Mouse (Mus musculus): Measurements from ENCODE around the gene Olfr1256.

The Olfr1256 gene

GRCm38 (mm10) chr2:89841455-89841854, at the start of gene Olfr1256:
TSS of gene Olfr1256 (minus strand) at chr2:89841555.
- DNase-seq (ENCODE audit: low spot score) = no peak

DNA sequence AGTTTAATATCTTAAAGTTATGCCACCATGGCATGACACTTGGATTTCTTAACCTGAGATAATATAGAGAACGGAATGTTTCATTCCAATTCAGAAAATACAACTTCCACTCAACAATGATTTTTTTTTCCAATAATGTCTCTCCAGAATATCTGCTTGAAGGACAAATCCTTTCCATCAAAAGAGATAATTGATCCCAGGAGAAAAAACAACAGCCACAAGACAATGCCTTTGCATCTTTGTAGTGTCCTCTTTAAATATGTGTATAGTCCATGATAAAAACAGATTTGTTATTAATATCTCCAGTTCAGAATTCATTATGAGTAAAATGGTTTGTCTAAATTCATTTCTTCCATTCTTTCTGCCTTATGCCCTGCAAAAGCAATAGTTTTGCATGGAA, 36.8 kb upstream of the Olfr1256 start, which contains the start of gene Olfr1257:
Gene Olfr1257 (plus strand): TSS at position 301 of the 400 bp plus-strand sequence.
- DNase-seq (ENCODE audit: low spot score) = no peak

DNA sequence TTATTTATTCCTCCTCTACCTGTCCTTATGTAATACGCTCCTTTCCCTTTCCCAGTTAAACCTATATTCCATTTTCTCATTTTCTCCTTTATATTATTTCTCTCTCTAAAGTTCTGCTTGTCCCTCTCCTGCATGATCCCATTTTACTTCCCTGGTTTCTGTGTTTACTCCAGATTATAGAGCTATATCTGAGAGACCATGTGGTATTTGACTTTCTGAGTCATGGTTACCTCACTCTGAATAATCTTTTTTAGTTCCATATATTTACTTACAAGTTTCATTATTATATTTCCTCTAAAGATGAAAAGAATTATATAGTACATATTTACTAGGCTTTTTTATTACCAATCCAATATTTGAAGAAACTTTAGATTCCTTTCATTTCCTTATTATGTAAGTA, 7.9 kb upstream of the Olfr1256 start:
- no peak for DNase-seq (ENCODE audit: low spot score)

- DNase-seq (ENCODE audit: low spot score) = no peak
Observed at GRCm38 (mm10) chr2:89848105-89848504, 6.8 kb upstream of the Olfr1256 start, which contains the start of gene Olfr48. TSS of gene Olfr48 (minus strand) at chr2:89848205.

DNA sequence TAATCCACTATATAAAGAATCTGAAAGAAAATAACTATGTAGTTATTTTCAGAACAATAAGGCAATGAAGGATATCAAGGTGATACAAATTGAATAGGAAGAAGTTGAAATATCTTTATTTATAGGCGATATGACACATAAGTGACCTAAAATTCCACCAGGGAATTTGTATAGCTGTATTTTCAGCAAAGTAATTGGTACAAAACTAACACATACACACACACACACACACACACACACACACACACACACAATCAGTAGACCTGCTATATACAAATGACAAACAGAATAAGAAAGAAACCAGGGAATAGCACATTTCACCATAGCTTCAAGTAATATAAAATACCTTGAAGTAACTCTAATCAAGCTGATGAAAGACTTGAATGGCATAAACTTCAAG, 21.1 kb downstream of the Olfr1256 start:
- no peak for DNase-seq (ENCODE audit: low spot score)

- no peak for DNase-seq (ENCODE audit: low spot score)
Observed at GRCm38 (mm10) chr2:89811751-89812150, 29.6 kb downstream of the Olfr1256 start, which contains the start of gene Olfr1255. TSS of gene Olfr1255 (plus strand) at chr2:89812051.

- DNase-seq (ENCODE audit: low spot score) = no peak
Observed at GRCm38 (mm10) chr2:89810751-89811150, 30.6 kb downstream of the Olfr1256 start.

DNA sequence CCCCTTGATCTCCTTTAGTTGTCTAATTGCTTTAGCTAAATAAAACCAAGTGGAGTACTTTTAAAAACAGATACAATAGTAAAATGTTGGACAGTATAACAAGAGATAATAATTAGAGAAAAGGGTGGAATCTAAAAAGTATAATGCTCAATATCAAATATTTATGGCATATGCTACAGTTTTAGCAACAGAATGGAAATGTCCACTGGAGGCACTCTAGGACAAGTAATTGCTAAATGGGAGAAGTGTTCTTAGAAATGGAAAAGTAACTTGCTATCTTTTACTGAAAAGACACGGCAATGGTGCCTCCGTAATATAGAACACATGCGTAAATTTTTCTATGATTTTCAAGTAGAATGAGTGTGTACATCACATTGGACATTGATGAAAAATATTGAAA, 41.8 kb downstream of the Olfr1256 start:
- DNase-seq (ENCODE audit: low spot score) = no peak

DNA sequence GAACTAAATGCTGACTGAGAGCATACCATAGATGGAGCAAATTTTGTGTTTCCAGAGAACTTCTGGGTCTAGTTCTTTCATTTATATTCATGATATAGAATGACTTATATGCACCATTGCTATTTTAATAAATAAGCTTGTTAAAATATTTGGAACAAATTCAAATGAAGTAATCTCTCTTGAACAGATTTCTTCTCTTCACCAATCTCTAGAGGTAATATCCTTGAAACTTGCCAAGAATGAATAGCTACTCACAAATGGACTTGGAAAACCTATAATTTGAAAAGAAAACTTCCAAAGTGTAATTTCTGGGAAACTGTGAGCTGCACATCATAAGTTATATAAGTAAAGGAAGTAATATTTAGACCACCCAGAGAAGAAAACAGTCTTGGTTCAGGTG, 47.8 kb downstream of the Olfr1256 start, which contains the start of gene Olfr1254:
Gene Olfr1254 (minus strand): TSS at position 101 of the 400 bp plus-strand sequence.
- no peak for DNase-seq (ENCODE audit: low spot score)
